Mouse (Mus musculus) adipocyte (in vitro differentiated cells): Measurements from ENCODE around the gene Tmem126a.

Source experiments
- DNase-seq: peaks from one replicate; pipeline ENCODE4 v3.0.0-alpha.2; 2016; ENCODE audit warnings: low spot score

The Tmem126a gene

GRCm38 (mm10) chr7:90456845-90457468 lies at the start of gene Tmem126a:
Gene Tmem126a (minus strand): TSS chr7:90457229.
- peak; percentile 90 for DNase-seq

- no peak for DNase-seq
Observed at GRCm38 (mm10) chr7:90482607-90483006, 25.6 kb upstream of the Tmem126a start.

DNA sequence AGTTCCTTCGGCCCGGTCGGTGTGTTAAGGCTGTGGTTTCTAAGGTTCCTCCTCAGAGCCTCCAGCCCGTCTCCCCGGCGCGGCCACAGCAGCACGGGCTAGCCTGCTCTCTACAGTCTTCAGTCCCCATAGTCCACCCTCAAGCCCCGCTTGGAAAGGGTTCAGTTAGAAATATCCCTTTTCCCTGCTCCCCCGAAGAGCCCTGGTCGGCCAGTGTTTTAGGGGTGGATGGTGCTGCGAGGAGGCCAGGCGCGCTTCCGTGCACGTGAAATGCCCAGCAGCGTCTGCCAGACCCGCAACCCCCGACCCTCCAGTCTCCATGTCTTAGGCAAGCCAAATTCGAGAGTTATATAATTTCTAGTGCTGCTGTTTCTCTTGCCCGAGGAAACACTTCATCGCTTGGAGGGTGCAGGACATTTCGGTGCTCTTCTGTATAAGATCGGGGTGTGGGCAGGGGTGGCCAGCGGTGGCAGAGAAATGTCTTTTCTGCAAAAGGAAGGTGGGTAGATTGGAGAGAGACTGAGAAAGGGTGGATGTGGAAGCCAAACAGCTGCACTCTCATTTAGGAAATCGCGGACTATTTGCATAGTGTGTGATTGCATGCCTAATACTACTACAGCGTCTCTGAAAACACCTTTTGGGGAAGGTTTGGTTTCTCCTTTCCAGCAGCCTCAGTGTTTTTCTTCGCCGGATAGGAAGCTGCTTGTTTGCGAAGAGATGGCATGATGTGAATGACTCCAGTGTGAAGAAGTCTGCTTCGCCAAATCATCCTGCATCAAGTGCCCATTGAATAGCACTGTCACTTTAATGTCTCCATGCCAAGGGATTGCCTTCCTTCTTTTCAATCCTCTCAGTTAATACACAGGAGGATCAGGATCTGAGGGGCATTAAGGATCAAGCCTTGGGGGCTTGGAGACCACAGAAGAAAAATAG lies 19.6 kb upstream of the Tmem126a start, which contains the start of gene Dlg2:
Gene Dlg2 (plus strand): TSS at position 360 of the 933 bp plus-strand sequence.
- no peak for DNase-seq

GRCm38 (mm10) chr7:90475793-90476312 lies 18.8 kb upstream of the Tmem126a start, which contains the start of gene Tmem126b:
Gene Tmem126b (minus strand): TSS chr7:90476001.
- DNase-seq: peak; percentile 97

GRCm38 (mm10) chr7:90473511-90473910 lies 16.5 kb upstream of the Tmem126a start:
- DNase-seq: no peak

- no peak for DNase-seq
Observed at GRCm38 (mm10) chr7:90461441-90461840, 4.4 kb upstream of the Tmem126a start.

DNA sequence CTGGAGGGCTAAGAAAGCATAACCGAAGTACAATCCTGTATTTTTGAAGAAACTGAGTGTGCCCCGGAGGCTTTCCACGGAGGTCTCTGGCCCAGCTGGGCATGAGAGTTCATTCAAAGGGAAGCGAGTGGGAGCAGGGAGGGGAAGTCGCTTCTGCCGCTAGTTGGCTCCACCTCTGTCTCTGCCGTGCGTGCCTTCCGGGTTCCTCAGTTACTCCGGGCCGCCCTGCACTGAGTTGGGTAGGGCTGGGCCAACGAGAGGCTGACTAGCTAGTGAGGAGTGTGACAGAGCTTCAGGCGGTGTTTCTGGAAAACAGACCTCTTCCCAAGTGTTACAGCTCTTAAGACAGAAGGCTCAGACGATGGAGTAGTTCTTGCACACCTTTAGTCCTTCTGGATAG lies 3.9 kb upstream of the Tmem126a start:
- no peak for DNase-seq

DNA sequence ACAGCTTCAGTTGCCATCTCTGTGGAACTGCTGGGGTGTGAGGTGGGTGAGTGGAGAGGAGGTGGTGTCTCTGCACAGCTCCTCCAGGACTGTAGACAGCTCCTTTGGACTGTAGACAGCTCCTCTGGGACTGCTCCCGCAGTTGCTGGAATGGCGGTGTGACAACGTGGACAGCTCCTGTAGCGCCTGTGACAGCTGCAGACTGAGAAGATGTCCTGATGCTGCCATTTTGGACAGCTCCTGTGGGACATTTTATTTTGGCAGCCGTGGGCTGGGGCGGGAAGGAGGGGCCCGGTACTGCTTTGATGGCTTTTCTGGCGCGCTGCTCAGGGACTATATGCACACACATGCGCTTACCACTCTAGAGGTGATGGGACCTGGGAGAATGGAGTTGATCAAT lies 3.3 kb upstream of the Tmem126a start:
- no peak for DNase-seq

GRCm38 (mm10) chr7:90457517-90457916 lies 488 bp upstream of the Tmem126a start:
- DNase-seq: no peak

GRCm38 (mm10) chr7:90456149-90456844 lies 732 bp downstream of the Tmem126a start:
- DNase-seq: no peak

GRCm38 (mm10) chr7:90444206-90444605 lies 12.8 kb downstream of the Tmem126a start:
- peak; percentile 36 for DNase-seq

- DNase-seq: peak; percentile 63
Observed at GRCm38 (mm10) chr7:90443101-90444091, 13.6 kb downstream of the Tmem126a start.

- DNase-seq: peak; percentile 97
Observed at GRCm38 (mm10) chr7:90442518-90443080, 14.4 kb downstream of the Tmem126a start, which contains the start of gene Crebzf. Gene Crebzf (plus strand): TSS chr7:90442729.

- no peak for DNase-seq
Observed at GRCm38 (mm10) chr7:90442070-90442469, 15.0 kb downstream of the Tmem126a start.

GRCm38 (mm10) chr7:90440044-90440443 lies 17.0 kb downstream of the Tmem126a start:
- no peak for DNase-seq

DNA sequence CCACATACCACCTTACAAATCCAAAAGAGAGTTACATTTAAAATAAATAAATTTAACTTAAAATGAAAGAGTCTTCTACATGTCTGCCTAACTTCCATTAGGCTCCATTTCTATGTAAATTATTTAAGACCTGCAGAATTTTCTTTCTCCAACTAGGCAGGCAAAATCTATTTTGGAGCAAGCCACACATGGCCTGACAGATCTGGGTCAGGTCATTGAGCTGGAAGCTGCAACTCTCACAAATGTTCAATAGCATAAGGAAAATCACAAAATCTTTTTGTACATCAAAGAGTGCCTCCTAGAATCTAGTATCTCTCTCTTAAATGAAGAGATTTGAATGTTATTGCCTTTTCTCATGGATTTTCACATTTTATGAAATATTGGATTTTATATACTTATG lies 24.8 kb downstream of the Tmem126a start:
- DNase-seq: no peak

DNA sequence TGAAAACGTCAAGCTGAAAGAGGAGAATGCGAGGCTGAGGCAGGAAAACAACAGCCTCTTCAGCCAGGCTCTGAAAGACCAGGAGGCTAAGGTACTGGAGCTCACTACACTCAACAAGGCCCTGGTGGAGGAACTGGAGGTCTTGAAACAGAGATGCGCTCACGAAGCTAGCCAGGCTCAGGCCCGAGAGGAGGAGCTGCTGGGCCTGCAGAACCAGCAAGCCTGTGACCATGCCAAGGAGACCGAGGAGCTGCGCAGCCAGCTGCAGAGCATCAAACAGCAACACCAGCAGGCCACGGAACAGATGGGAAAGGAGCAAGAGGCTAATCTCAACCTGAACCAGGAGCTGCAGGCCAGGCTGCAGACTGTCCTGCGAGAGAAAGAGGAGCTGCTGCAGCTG lies 30.0 kb downstream of the Tmem126a start:
- DNase-seq: no peak

GRCm38 (mm10) chr7:90426020-90427001 lies 30.7 kb downstream of the Tmem126a start, which contains the start of gene Ccdc89:
Gene Ccdc89 (plus strand): TSS chr7:90426577.
- DNase-seq: peak; percentile 93

DNA sequence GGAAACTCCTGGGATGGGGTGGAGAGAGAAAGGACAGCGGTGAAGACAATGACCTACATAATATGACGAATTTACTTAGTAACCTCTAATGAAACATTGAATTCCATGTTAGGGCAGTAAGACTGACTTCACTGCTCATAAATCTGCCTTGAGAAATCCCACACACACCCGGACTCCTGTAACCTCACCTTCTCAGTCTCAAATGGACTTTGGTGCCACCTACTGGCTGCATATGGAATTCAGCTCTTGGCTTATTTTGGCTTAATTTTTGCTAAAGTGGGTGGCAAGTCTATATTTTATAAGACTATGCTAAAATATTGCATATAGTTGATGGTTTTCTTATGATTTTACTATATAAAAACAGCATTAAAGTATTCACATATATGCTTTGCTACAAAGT lies 47.1 kb downstream of the Tmem126a start:
- peak; percentile 78 for DNase-seq
